Mouse (Mus musculus): Measurements from ENCODE around the gene Naga. TPM values are rescaled to one million over a fixed set of nuclear protein-coding genes. Genes with fewer than 3 reads are reported as not detected.
A peak's percentile ranks its signal among the peaks of the same experiment; 100 is the strongest.

Naga gene
- polyA plus RNA-seq (2014; fragmentation: Nextera tagmentation; extraction: Ambion mirVana), result 47.4 and 48.7 TPM in 2 replicates

DNA sequence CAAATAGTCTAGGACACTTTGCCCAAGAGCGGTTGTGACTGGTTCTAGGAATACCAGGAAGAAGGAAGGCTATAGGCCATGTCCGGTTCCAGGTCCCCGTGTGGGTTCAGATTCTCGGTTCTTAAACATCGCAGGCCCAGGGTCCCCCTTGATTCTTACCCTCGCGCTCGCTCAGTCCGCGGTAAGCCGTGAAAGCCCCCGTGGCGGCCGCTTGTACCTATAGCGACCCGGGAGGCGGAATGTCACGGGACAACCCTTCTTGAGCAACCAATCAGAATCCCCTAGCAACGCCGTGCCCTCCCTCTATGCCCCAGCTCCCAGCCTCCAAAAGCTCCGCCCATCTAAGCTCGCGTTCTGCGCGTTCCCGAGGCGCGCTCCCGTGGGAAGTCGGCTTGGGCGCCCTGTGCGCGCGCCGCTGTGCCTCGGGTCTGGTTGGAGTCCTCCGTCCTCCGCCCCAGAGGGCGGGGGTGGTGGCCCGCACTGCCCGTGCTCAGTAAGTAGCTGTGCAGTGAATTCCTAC lies at the start of gene Naga, which contains the start of the genes Pheta2 and Smdt1:
Naga (minus strand) TSS at position 333 of the 520 bp plus-strand sequence.
Pheta2 (plus strand) TSS at position 350 of the 520 bp plus-strand sequence.
Smdt1 (plus strand) TSS at position 367 of the 520 bp plus-strand sequence.
- peak; percentile 85 for ATAC-seq (ENCODE audit: insufficient number of reproducible peaks, insufficient read depth, low FRiP score, low read depth)
- Histone ChIP-seq H3K9ac (ENCODE audit: low read length) (peak within 1 kb of the TSS; percentile 80), H3K9me3 (ENCODE audit: control insufficient read depth, low read length) (no peaks in the 10 kb centered on the region), H3K4me3 (ENCODE audit: control insufficient read depth in 1 of 2, insufficient read depth in 1 of 2, low read depth in 1 of 2, low read length in 2 of 2) (peak within 1 kb of the TSS; percentile 67 to 73), H3K4me1 (ENCODE audit: control insufficient read depth in 2 of 2, insufficient read depth in 2 of 2, low read length in 2 of 2) (peaks cover 20 to 28% of the 10 kb centered on the region in 2 experiments), H3K36me3 (ENCODE audit: control insufficient read depth, insufficient read depth, low read length) (peaks cover 31% of the 10 kb centered on the region), H3K27ac (replicated peaks in 1 of 2; ENCODE audit: control insufficient read depth in 1 of 2, insufficient read depth in 1 of 2, low read depth in 2 of 2, low read length in 2 of 2) (peak within 1 kb of the TSS; percentile 40 to 65; a peak in 3 of 4 replicates), H3K4me2 (ENCODE audit: low read length) (peak within 1 kb of the TSS; percentile 78), H3K27me3 (ENCODE audit: control insufficient read depth, insufficient read depth, low read length) (no peaks in the 10 kb centered on the region)
- under 1% methylated on average over 40 of the region's 41 CpGs for WGBS

DNA sequence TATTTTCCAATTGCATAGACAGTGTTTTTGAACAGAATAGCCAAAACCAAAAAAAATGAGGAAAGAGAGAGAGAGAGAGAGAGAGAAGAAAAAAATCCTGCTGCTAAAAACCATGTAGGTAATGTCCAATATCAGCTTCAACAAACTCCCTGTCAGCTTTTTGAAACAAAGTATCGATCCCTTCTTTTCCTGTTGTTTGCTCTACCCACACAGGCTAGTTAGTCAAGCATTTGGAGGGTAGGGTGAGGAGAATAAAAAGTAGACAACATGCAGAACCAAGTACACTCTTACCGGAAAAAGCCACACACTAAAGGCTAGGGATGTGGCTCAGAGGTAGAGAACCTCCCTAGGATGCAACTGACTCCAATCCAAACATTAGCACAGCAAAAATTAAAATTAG lies 47.0 kb upstream of the Naga start:
- no peak overlapping the region for H3K4me3 ChIP-seq (ENCODE audit: control insufficient read depth in 1 of 2, insufficient read depth in 1 of 2, low read depth in 1 of 2, low read length in 2 of 2)
- H3K27me3 ChIP-seq (ENCODE audit: control insufficient read depth, insufficient read depth, low read length), result no peaks in the 10 kb centered on the region
- peaks cover 0 to 2% of the 10 kb centered on the region in 2 experiments; a peak in 2 of 4 replicates for H3K4me1 ChIP-seq (ENCODE audit: control insufficient read depth in 2 of 2, insufficient read depth in 2 of 2, low read length in 2 of 2)
- H3K36me3 ChIP-seq (ENCODE audit: control insufficient read depth, insufficient read depth, low read length), result no peaks in the 10 kb centered on the region
- H3K9ac ChIP-seq (ENCODE audit: low read length), result no peak overlapping the region
- no peak for ATAC-seq (ENCODE audit: insufficient number of reproducible peaks, insufficient read depth, low FRiP score, low read depth)
- WGBS, result 86% methylated on average over 2 of the region's 2 CpGs
- no peak overlapping the region for H3K27ac ChIP-seq (replicated peaks in 1 of 2; ENCODE audit: control insufficient read depth in 1 of 2, insufficient read depth in 1 of 2, low read depth in 2 of 2, low read length in 2 of 2)
- no peak overlapping the region for H3K4me2 ChIP-seq (ENCODE audit: low read length)
- no peaks in the 10 kb centered on the region for H3K9me3 ChIP-seq (ENCODE audit: control insufficient read depth, low read length)

- WGBS, result 82% methylated on average over 2 of the region's 2 CpGs
- Histone ChIP-seq H3K4me2 (ENCODE audit: low read length) (no peak overlapping the region), H3K4me3 (ENCODE audit: control insufficient read depth in 1 of 2, insufficient read depth in 1 of 2, low read depth in 1 of 2, low read length in 2 of 2) (no peak overlapping the region), H3K27me3 (ENCODE audit: control insufficient read depth, insufficient read depth, low read length) (no peaks in the 10 kb centered on the region), H3K36me3 (ENCODE audit: control insufficient read depth, insufficient read depth, low read length) (no peaks in the 10 kb centered on the region), H3K4me1 (ENCODE audit: control insufficient read depth in 2 of 2, insufficient read depth in 2 of 2, low read length in 2 of 2) (peaks cover 4 to 11% of the 10 kb centered on the region in 2 experiments; a peak in 3 of 4 replicates), H3K9me3 (ENCODE audit: control insufficient read depth, low read length) (no peaks in the 10 kb centered on the region), H3K27ac (replicated peaks in 1 of 2; ENCODE audit: control insufficient read depth in 1 of 2, insufficient read depth in 1 of 2, low read depth in 2 of 2, low read length in 2 of 2) (no peak overlapping the region), H3K9ac (ENCODE audit: low read length) (no peak overlapping the region)
- ATAC-seq (ENCODE audit: insufficient number of reproducible peaks, insufficient read depth, low FRiP score, low read depth), result no peak
Observed at GRCm38 (mm10) chr15:82382441-82382840, 43.7 kb upstream of the Naga start.

- peaks cover 6 to 20% of the 10 kb centered on the region in 2 experiments for H3K4me1 ChIP-seq (ENCODE audit: control insufficient read depth in 2 of 2, insufficient read depth in 2 of 2, low read length in 2 of 2)
- H3K4me3 ChIP-seq (ENCODE audit: control insufficient read depth in 1 of 2, insufficient read depth in 1 of 2, low read depth in 1 of 2, low read length in 2 of 2), result peak overlapping the region; percentile 52 to 56
- WGBS, result 32% methylated on average over 7 of the region's 7 CpGs
- no peak for ATAC-seq (ENCODE audit: insufficient number of reproducible peaks, insufficient read depth, low FRiP score, low read depth)
- H3K4me2 ChIP-seq (ENCODE audit: low read length), result peak overlapping the region; percentile 80
- peak overlapping the region; percentile 39 to 63; a peak in 3 of 4 replicates for H3K27ac ChIP-seq (replicated peaks in 1 of 2; ENCODE audit: control insufficient read depth in 1 of 2, insufficient read depth in 1 of 2, low read depth in 2 of 2, low read length in 2 of 2)
- H3K9me3 ChIP-seq (ENCODE audit: control insufficient read depth, low read length), result no peaks in the 10 kb centered on the region
- H3K9ac ChIP-seq (ENCODE audit: low read length), result peak overlapping the region; percentile 65
- H3K27me3 ChIP-seq (ENCODE audit: control insufficient read depth, insufficient read depth, low read length), result no peaks in the 10 kb centered on the region
- H3K36me3 ChIP-seq (ENCODE audit: control insufficient read depth, insufficient read depth, low read length), result no peaks in the 10 kb centered on the region
Observed at GRCm38 (mm10) chr15:82380714-82381062, 42.0 kb upstream of the Naga start.

- Histone ChIP-seq H3K4me2 (ENCODE audit: low read length) (peak within 1 kb of the TSS; percentile 80), H3K4me3 (ENCODE audit: control insufficient read depth in 1 of 2, insufficient read depth in 1 of 2, low read depth in 1 of 2, low read length in 2 of 2) (peak within 1 kb of the TSS; percentile 52 to 56), H3K27me3 (ENCODE audit: control insufficient read depth, insufficient read depth, low read length) (no peaks in the 10 kb centered on the region), H3K36me3 (ENCODE audit: control insufficient read depth, insufficient read depth, low read length) (no peaks in the 10 kb centered on the region), H3K9me3 (ENCODE audit: control insufficient read depth, low read length) (no peaks in the 10 kb centered on the region), H3K9ac (ENCODE audit: low read length) (peak within 1 kb of the TSS; percentile 76), H3K4me1 (ENCODE audit: control insufficient read depth in 2 of 2, insufficient read depth in 2 of 2, low read length in 2 of 2) (peaks cover 6 to 20% of the 10 kb centered on the region in 2 experiments), H3K27ac (replicated peaks in 1 of 2; ENCODE audit: control insufficient read depth in 1 of 2, insufficient read depth in 1 of 2, low read depth in 2 of 2, low read length in 2 of 2) (peak within 1 kb of the TSS; percentile 66 to 79)
- peak; percentile 69 for ATAC-seq (ENCODE audit: insufficient number of reproducible peaks, insufficient read depth, low FRiP score, low read depth)
- 3% methylated on average over 17 of the region's 24 CpGs for WGBS
Observed at GRCm38 (mm10) chr15:82379871-82380713, 41.4 kb upstream of the Naga start, which contains the start of gene Cyp2d22. Gene Cyp2d22, minus strand, starts transcription at chr15:82380260.

GRCm38 (mm10) chr15:82379511-82379870 lies 40.8 kb upstream of the Naga start:
- Histone ChIP-seq H3K36me3 (ENCODE audit: control insufficient read depth, insufficient read depth, low read length) (0 out of 2 replicates have a peak, but pooled peaks cover 3% of the 10 kb centered on the region), H3K9ac (ENCODE audit: low read length) (peak overlapping the region; percentile 76), H3K27ac (replicated peaks in 1 of 2; ENCODE audit: control insufficient read depth in 1 of 2, insufficient read depth in 1 of 2, low read depth in 2 of 2, low read length in 2 of 2) (peak overlapping the region; percentile 66 to 79), H3K4me1 (ENCODE audit: control insufficient read depth in 2 of 2, insufficient read depth in 2 of 2, low read length in 2 of 2) (peaks cover 6 to 20% of the 10 kb centered on the region in 2 experiments), H3K9me3 (ENCODE audit: control insufficient read depth, low read length) (no peaks in the 10 kb centered on the region), H3K27me3 (ENCODE audit: control insufficient read depth, insufficient read depth, low read length) (no peaks in the 10 kb centered on the region), H3K4me2 (ENCODE audit: low read length) (peak overlapping the region; percentile 80), H3K4me3 (ENCODE audit: control insufficient read depth in 1 of 2, insufficient read depth in 1 of 2, low read depth in 1 of 2, low read length in 2 of 2) (peak overlapping the region; percentile 52 to 56)
- WGBS, result 17% methylated on average over 7 of the region's 7 CpGs
- ATAC-seq (ENCODE audit: insufficient number of reproducible peaks, insufficient read depth, low FRiP score, low read depth), result peak; percentile 6; the same call in 1 of the 2 replicates

- Histone ChIP-seq H3K27me3 (ENCODE audit: control insufficient read depth, insufficient read depth, low read length) (no peaks in the 10 kb centered on the region), H3K9me3 (ENCODE audit: control insufficient read depth, low read length) (no peaks in the 10 kb centered on the region), H3K27ac (replicated peaks in 1 of 2; ENCODE audit: control insufficient read depth in 1 of 2, insufficient read depth in 1 of 2, low read depth in 2 of 2, low read length in 2 of 2) (peak overlapping the region; percentile 58 to 79), H3K4me2 (ENCODE audit: low read length) (peak overlapping the region; percentile 80), H3K9ac (ENCODE audit: low read length) (peak overlapping the region; percentile 23; the same call in 1 of the 2 replicates), H3K36me3 (ENCODE audit: control insufficient read depth, insufficient read depth, low read length) (0 out of 2 replicates have a peak, but pooled peaks cover 9% of the 10 kb centered on the region), H3K4me1 (ENCODE audit: control insufficient read depth in 2 of 2, insufficient read depth in 2 of 2, low read length in 2 of 2) (peaks cover 6 to 20% of the 10 kb centered on the region in 2 experiments), H3K4me3 (ENCODE audit: control insufficient read depth in 1 of 2, insufficient read depth in 1 of 2, low read depth in 1 of 2, low read length in 2 of 2) (no peak overlapping the region)
- 46% methylated on average over 15 of the region's 15 CpGs for WGBS
- no peak for ATAC-seq (ENCODE audit: insufficient number of reproducible peaks, insufficient read depth, low FRiP score, low read depth)
Observed at GRCm38 (mm10) chr15:82378261-82379180, 39.8 kb upstream of the Naga start.
